Mouse (Mus musculus) adrenal gland, adult 10 weeks (tissue): ENCODE measurements around the gene Ptk6. TPM values are rescaled to one million over a fixed set of nuclear protein-coding genes. Genes with fewer than 3 reads are reported as not detected.

ENCODE experiments used
- polyA plus RNA-seq: library from polyadenylated mRNA; stranded (reverse); fragments of 350-450 nt; fragmentation: Illumina TruSeq; extraction: RNeasy Lipid Tissue Mini Kit (QIAGEN cat#74804); gene quantifications from one replicate; pipeline ENCODE4 v1.2.3, GENCODE M21; 2014; ENCODE audit warnings: low read depth, low replicate concordance

Gene Ptk6
- polyA plus RNA-seq = not detected

GRCm38 (mm10) chr2:181202422-181202821, at the start of gene Ptk6:
TSS of gene Ptk6 (minus strand) at chr2:181202789.

DNA sequence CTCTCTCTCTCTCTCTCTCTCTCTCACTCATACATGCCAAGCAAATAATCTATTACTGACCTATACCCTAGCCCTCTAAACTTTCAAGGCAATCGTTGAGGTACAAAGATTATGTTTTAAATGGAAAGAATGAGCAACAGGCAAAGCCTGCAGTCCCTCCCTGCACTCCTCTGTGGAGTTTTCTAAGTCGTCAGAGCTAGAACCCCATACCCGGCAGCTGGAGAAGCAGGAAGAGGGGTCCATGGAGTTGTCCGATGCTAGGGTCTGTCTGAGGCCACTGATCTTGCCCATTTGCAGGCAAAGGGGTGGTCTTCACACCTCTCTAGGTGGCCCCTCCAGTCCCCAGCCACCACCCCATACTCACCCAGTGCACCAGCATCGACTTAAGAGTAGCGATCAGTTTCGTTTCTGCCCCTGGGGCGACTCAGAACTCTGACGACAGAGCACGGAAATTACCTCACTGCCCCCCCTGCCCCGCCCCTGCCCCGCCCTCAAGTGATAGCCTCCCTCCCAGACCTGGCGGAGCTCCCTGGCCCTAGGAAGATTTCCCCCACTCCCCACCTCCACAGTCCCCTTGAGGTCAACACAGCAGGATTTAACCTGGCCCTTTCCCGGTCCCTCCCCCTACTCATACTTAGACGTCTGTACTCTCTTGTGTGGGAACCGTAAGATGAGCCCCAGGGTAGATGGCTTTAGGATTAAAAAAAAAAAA, 39.2 kb upstream of the Ptk6 start, which contains the start of gene Helz2:
Gene Helz2 (minus strand): TSS at position 426 of the 712 bp plus-strand sequence.

GRCm38 (mm10) chr2:181219538-181220216, 17.1 kb upstream of the Ptk6 start, which contains the start of gene Fndc11:
TSS of gene Fndc11 (plus strand) at chr2:181220013.

GRCm38 (mm10) chr2:181213021-181213445, 10.4 kb upstream of the Ptk6 start, which contains the start of gene Srms:
TSS of gene Srms (minus strand) at chr2:181213185.

DNA sequence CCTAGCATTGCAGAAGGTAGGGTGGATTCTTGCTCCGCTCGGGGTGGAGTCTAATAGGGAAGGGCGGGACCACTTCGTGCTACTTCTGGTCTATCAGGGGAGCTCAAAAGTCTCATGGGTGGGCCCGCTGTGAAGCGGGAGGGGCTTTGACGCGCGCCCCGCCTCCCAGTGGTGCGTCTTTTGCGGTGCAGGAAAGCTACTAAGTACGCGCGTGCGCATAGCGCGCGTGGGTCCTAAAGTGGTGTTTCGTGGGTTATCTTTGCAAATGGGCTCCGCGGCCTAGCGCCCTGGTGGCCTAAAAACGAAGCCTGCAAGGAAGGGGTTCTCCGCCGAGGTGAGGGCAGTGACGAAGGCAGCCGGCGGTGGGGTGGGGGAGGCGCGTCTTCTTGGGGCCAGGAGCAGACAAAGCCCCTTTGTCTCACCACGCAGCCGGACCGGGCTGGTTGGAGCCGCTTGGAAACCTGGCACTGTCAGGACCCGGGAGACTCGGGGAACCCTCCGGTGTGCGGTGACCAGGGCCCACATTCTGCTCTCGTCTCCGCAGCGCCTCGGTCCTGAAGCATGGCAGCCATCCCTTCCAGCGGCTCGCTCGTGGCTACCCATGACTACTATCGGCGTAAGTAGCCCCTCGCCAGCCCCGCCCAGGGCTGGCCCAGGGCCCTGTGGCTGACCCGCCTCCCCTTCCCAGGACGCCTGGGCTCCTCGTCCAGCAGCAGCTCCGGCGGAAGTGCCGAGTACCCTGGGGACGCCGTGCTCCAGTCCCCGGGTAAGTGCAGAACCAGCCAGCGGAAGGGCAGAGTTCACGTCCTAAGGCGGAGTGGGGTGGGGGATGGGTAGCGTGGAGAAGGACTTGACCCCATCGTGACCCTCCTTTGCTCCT, 15.2 kb downstream of the Ptk6 start, which contains the start of gene Ppdpf:
Gene Ppdpf (plus strand): TSS at position 127 of the 880 bp plus-strand sequence.

GRCm38 (mm10) chr2:181156248-181157121, 46.1 kb downstream of the Ptk6 start, which contains the start of gene Eef1a2:
TSS of gene Eef1a2 (minus strand) at chr2:181157014.

Other genes starting within 250 kb of the Ptk6 start
- gene Nkain4, start 248.1 kb downstream of the Ptk6 start, polyA plus RNA-seq = not detected
- 5.9 TPM for gene Arfgap1, start 235.6 kb downstream of the Ptk6 start, polyA plus RNA-seq
- gene Col20a1, start 216.3 kb downstream of the Ptk6 start, polyA plus RNA-seq = not detected
- 1.3 TPM for gene Chrna4, start 159.2 kb downstream of the Ptk6 start, polyA plus RNA-seq
- 2.5 TPM for gene Kcnq2, start 67.5 kb downstream of the Ptk6 start, polyA plus RNA-seq
- 0.47 TPM for gene Eef1a2, start 45.8 kb downstream of the Ptk6 start, polyA plus RNA-seq
- 8.3 TPM for gene Ppdpf, start 15.5 kb downstream of the Ptk6 start, polyA plus RNA-seq
- gene Srms, start 10.4 kb upstream of the Ptk6 start, polyA plus RNA-seq = not detected
- not detected for gene Fndc11, start 17.2 kb upstream of the Ptk6 start, polyA plus RNA-seq
- 2.0 TPM for gene Helz2, start 39.2 kb upstream of the Ptk6 start, polyA plus RNA-seq
- gene Gmeb2, start 85.2 kb upstream of the Ptk6 start, polyA plus RNA-seq = 6.2 TPM
- 3.5 TPM for gene Stmn3, start 111.7 kb upstream of the Ptk6 start, polyA plus RNA-seq
- gene Rtel1, start 117.0 kb upstream of the Ptk6 start, polyA plus RNA-seq = 8.2 TPM
- gene Zgpat, start 162.1 kb upstream of the Ptk6 start, polyA plus RNA-seq = 1.5 TPM
- gene Arfrp1, start 162.6 kb upstream of the Ptk6 start, polyA plus RNA-seq = 36.5 TPM
- gene Lime1, start 177.3 kb upstream of the Ptk6 start, polyA plus RNA-seq = not detected